In genomic region chr6:28736665-28737064, GRCm38 (mm10) we compare ENCODE assay signal across 28 mouse cellular contexts.
"Had no signal": no experiment of that assay in that cellular context is flagged by ENCODE, and none has a peak within 500 bp of the region (broad histone marks: within the 10 kb centered on the region; RNA-seq: fewer than 3 reads in every experiment).

No protein-coding gene starts in this region.

- H3K4me1 ChIP-seq: embryonic facial prominence, embryonic 10.5 days; embryonic facial prominence, embryonic 12.5 days; embryonic facial prominence, embryonic 13.5 days; embryonic facial prominence, embryonic 15.5 days; forebrain, embryonic 12.5 days; forebrain, embryonic 13.5 days; forebrain, embryonic 15.5 days had no signal

- H3K4me3 ChIP-seq: embryonic facial prominence, embryonic 10.5 days; embryonic facial prominence, embryonic 12.5 days; embryonic facial prominence, embryonic 13.5 days; embryonic facial prominence, embryonic 15.5 days; erythroblast, embryonic 14.5 days; forebrain, embryonic 10.5 days; forebrain, embryonic 12.5 days; forebrain, embryonic 13.5 days; forebrain, embryonic 15.5 days; gastrocnemius, adult 2 months had no signal

- H3K27me3 ChIP-seq: embryonic facial prominence, embryonic 12.5 days; embryonic facial prominence, embryonic 13.5 days; embryonic facial prominence, embryonic 15.5 days; forebrain, embryonic 12.5 days; forebrain, embryonic 13.5 days; forebrain, embryonic 15.5 days had no signal

- H3K27ac ChIP-seq: embryonic facial prominence, embryonic 10.5 days; embryonic facial prominence, embryonic 12.5 days; embryonic facial prominence, embryonic 13.5 days; embryonic facial prominence, embryonic 15.5 days; forebrain, embryonic 10.5 days; forebrain, embryonic 12.5 days; forebrain, embryonic 13.5 days; forebrain, embryonic 15.5 days; gastrocnemius, adult 2 months had no signal

- H3K9ac ChIP-seq: embryonic facial prominence, embryonic 12.5 days; embryonic facial prominence, embryonic 13.5 days; embryonic facial prominence, embryonic 15.5 days; forebrain, embryonic 12.5 days; forebrain, embryonic 13.5 days; forebrain, embryonic 15.5 days; forebrain, postnatal 0 days had no signal

- H3K4me2 ChIP-seq: embryonic facial prominence, embryonic 12.5 days; embryonic facial prominence, embryonic 13.5 days; embryonic facial prominence, embryonic 15.5 days; forebrain, embryonic 12.5 days; forebrain, embryonic 13.5 days; forebrain, embryonic 15.5 days had no signal

- H3K9me3 ChIP-seq: embryonic facial prominence, embryonic 10.5 days; embryonic facial prominence, embryonic 12.5 days; embryonic facial prominence, embryonic 13.5 days; embryonic facial prominence, embryonic 15.5 days; forebrain, embryonic 10.5 days; forebrain, embryonic 12.5 days; forebrain, embryonic 13.5 days; forebrain, embryonic 15.5 days had no signal

- ATAC-seq: forebrain, embryonic 13.5 days; forebrain, embryonic 14.5 days; forebrain, embryonic 15.5 days; forebrain, embryonic 16.5 days; forebrain, postnatal 0 days had no signal

- H3K36me3 ChIP-seq: embryonic facial prominence, embryonic 10.5 days; embryonic facial prominence, embryonic 12.5 days; embryonic facial prominence, embryonic 13.5 days; embryonic facial prominence, embryonic 15.5 days; forebrain, embryonic 10.5 days; forebrain, embryonic 12.5 days; forebrain, embryonic 15.5 days had no signal

- DNase-seq: cerebellum, adult 18-20 months; cerebellum, adult 2 months; cerebellum, adult 8-10 months; cerebellum, adult 9-10 months; cerebellum, adult 9-11 months; cerebellum, postnatal 10 days; cerebellum, postnatal 14 days; cerebellum, postnatal 25 days; cerebellum, postnatal 36 days; embryo, embryonic 11 days; forebrain, postnatal 0 days; gastrocnemius, adult 2 months; gastrocnemius, postnatal 10 days; gastrocnemius, postnatal 14 days; gastrocnemius, postnatal 25 days; gastrocnemius, postnatal 36 days; heart, adult 18-20 months had no signal
